Mouse (Mus musculus) spleen, postnatal 14 days (tissue): Measurements from ENCODE around the gene C9.

Experiments used
- DNase-seq, 2 experiments: peaks; one replicate each; pipeline ENCODE4 v3.0.0; 2021 to 2022; ENCODE audit warnings: low spot score in 2 of 2

The C9 gene

DNA sequence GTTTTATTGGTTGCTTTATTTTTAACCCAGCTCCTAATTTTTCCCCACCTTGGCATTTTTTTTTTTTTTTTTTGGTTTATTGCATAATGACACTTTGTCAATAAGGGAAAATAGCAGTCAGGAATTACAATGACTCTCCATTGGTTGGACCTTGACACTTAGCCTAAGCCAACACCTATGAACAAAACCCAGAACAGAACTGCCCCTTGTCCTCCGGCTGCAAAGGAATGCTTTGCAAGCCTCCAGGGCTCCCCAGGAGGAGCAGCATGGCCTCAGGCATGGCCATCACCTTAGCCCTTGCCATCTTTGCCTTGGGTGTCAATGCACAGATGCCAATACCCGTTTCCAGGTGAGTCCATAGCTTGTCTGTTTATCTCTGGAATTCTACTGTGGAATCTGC is at the start of gene C9:
Gene C9 (plus strand): TSS at position 193 of the 400 bp plus-strand sequence.
- no peak for DNase-seq

DNA sequence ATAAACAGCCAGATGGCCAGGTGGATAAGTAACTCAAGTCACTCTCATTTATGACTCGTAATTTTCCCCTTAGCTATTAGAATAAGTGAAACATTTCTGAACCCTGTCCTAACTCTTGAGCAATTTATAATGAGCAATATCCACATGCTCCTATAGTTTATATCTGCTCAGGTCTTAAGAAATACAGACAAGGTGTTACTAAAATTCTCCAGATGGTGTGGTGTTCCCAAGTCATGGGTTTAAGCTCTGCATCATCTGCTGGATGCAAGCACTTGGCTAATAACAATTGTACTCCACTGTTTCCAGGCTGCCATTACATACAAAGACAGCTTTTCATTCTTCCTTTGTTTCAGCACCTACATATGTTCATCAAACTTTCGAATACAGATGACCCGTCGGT is 46.9 kb upstream of the C9 start:
- DNase-seq = no peak

DNA sequence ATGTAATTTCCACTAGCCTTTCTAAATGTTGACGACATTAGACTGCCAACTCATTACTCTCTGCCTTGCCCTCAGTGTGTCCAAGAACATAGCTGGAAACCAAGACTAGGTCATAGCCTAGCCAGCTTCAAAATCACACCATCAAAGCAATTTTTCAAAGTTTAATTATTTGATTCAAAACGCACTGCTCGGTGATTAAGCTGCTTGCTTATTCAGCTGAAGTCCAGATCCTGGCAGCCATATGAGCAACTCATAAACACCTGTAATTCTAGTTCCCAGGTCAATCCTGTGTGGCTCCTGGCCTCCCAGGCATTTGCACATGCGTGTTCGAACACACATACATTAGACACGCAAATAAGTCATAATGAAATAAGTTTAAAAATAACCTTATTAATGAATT is 46.2 kb upstream of the C9 start:
- DNase-seq = no peak

DNA sequence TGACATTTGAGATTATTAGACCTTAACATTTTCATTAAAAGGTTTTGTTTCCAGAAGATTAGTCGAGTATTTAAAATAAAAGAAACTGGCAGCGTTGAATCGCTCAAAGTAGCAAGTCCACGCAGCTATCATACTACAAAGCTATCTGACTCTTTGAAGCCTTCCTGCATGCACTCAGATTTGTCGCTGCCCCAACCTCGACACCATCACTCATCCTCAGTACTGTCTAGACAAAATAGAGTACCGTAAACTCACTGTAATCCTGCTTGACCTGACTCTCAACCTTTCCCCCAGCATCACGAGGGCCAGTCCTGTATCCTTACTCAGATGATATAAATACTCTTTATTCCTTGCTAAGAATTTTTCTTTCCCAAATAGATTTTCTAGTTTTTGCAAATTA is 45.0 kb upstream of the C9 start:
- DNase-seq = no peak

DNA sequence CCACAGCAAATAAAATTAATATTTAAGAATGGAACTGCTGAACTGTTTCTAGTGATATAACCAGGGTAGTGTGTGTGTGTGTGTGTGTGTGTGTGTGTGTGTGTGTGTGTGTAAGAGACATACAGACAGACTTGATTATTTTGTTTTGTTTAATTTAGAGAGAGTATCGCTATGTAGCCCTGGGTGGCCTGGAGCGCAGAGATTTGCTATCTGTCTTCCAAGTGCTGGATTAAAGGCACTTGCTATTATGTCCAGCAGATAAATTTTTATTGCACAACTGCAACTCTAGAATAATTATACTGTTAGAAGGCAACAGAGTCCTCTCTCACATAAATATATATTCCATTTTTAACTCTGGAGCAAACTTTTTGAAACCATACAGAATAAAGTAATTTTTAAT is 42.7 kb upstream of the C9 start:
- DNase-seq = no peak

DNA sequence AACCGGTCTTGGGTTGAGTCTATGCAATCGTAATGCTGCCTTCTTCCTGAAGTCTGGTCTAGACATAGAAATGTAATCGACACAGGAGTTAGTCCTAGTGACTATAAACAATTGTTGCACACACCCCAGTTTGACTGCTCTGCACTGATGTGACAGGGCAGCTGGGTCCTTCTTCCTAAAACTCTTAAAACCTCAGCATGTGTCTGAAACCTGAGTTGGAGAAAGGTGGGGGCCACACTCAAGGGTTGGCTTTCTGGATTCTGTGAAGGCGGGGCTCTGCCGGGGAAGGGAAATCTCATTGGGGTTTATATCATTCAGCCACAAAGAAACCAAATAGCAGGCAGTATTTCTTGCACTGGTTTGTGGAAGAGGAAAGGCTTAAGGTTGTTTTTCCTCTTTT is 41.0 kb upstream of the C9 start:
- no peak for DNase-seq

DNA sequence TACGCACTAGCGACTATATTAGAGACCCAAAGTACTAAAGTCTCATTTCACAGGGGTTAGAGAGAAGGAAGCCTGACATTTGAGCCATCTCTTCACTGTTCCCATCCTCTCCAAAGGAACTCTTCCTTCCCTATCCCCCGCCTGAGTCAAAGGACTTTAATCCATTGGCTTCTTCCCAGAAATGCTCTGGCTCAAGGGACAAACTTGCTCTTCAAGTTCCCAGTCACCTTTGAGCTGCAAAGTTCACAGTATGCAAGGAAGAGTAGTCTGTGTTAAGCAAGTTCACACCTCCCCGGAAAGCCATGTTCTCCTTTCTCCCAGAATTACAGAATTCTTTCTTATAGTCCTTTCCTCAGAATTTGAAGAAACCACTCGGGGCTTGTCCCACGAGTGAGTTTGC is 38.4 kb upstream of the C9 start:
- no peak for DNase-seq

DNA sequence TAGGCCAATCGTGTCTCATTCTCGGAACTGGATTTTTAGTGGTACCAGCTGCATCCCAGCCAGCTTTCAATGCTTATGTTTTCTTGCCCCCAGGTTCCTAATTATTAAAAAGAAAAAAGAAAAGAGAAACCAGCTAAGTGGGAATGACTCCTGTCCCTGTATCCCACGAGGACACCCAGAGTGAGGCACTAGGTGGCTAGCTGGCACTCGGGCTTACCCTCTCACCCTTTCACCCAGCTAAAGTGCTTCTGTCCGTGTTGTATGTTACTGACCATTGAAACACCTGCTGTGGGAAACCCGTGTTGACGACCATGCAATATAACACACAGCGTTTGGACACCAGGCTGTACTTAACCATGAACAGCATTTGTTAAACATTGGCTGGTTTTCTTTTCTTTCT is 36.1 kb upstream of the C9 start:
- DNase-seq = no peak

DNA sequence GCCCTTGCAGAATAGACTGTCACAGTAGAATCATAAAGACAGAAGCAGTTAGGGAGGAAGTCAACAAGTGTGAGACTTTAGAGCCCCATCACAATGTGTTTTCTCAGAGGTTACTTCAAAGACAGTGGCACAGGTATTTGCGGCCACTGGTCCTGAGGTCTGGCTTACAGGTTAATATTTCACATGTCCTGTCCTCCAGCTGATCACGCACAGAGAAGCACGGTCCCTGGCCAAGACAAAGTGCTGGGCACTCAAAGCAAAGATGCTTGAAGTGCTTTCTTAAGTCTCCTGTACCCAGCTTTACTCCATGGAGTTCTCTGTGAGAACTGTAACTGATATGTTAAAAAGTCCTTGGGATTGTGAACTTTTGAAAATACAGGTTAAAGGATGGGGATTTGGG is 35.0 kb upstream of the C9 start:
- no peak for DNase-seq

DNA sequence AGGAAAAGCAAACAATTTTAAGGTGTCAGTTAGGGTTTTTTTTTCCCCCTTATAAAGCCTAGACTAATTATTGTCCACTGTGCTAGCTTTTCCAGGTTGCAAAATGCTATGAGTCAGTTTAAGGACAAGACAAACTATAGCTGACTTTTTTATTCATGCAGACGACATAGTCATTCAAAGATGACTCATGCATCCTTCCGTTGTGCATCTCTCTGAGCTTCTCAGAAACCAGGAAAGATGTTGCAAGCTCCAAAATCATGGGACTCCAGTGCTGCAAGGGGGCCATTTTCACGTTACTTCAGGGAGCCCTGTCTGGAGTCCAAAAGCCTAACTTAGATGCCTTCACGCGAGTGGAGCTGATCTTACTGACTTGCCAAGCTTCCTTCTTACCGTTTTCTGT is 33.8 kb upstream of the C9 start:
- no peak for DNase-seq

DNA sequence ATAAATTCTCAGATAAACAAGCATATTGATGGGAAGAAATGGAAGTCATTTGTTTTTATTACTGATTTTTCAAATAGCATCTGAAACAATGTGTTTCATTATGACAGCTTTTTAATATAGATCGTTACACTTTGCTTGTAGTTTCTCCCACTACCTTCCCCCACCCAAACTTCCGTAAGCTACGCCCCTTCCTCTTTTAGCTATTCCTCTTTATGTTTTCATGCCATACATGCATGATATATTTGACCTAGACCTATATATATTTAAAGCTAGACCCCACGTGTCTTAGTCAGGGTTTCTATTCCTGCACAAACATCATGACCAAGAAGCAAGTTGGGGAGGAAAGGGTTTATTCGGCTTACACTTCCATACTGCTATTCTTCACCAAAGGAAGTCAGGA is 29.8 kb upstream of the C9 start:
- DNase-seq = no peak

DNA sequence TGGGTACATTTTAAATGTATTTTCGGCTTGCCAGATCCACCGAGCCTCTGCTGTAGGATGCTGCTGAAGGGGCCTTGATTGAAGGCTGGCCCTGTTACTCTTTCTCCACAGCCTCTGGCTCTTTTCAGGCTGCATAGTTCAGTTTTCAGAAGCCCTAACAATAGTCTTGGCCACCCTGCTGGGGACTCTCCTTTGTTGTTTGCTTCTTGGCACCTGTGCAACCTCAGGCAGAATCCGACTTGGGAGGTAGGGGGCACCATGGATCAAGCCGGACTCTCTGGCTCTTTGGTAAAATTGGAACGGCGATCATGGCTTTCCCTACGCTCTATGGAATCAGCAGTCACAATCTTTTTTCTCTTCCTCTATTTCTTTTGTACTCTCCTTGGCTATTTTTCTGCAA is 13.3 kb upstream of the C9 start:
- no peak for DNase-seq

DNA sequence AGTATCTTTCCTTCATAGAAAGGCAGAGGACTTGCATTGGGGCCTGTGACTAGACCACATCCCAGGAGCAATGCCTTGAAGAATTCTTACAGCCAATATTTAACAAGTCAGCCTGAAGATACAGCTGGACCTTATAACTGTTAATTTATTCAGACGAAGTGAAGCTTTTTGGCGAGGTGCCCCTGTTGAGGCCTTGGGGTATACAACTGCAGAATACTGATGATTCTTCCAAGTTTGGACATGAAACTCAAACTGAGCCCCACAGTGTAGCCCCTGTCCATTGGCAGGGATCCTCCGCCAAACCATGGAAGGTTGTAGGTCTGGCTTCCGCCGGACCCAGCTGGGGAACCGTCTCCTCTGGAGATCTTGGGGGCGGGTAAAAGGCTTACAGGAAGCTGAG is 12.7 kb upstream of the C9 start:
- no peak for DNase-seq

DNA sequence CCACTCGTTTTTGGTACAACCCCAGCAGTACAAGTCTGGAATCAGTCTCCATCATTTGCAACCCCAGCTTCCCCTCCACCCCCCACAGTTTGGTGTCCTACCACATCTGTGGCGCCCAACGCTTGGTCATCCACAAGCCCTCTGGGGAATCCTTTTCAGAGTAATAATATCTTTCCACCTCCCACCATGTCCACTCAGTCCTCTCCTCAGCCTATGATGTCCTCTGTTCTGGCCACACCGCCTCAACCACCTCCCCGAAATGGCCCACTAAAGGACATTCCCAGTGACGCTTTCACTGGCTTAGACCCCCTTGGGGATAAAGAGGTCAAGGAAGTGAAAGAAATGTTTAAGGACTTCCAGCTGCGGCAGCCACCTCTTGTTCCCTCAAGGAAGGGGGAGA is 9.8 kb upstream of the C9 start:
- DNase-seq = no peak

DNA sequence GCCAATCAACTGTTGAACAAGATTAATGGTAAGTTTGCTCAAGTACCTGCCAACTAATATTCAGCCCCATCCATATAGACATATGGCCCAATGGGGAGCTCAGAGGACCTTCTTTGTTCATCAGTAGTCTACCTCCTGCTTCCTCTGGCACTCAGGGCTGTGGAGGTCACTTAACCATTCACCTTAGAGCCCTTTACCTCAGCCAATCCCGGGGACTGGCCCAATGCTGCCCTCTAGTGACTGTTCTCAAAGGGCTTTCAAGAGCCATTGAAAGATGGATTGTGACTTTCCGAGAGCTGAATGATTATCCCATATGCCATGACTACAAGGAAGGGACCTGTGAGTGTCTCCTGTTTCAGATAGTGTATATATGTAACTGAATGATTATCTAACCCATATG is 9.4 kb upstream of the C9 start:
- peak in 1 of 2 experiments; percentile 13 for DNase-seq

DNA sequence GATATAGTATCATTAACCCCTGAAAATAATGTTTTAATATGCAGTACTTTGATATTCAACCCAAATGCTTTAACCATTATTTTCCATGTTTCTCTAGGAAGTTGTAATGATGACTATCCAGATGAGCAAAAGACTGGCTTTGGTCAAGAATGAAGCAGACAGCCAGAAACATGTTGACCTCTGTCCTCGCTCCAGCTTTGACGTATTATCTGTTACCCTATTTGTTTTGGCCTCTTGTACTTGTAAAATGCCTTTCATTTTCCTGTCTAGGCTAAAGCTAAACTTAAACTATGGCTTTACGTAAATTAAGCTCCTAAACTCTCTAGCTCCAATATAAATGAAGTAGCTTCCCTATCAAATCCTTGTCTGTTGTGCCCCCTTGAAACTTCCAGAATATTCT is 6.4 kb upstream of the C9 start:
- no peak for DNase-seq

DNA sequence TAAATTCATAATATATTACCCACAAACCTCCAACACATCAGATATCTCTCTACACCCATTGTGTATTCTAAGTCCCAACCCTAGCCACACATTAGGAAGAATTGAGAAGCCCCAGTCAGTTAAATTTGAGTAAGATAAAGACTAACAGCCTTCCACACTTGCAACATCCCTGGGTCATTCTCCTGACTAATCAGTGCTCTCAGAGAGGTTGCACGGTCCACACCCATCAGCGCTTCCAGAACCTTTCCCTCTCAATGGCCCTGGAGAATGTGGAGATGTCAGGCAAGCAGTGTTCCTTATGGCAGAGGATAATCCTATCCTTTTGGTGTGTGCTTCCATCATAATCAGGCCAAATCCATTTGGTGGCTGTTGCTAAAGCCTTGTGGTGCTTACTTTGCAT is 675 bp upstream of the C9 start:
- DNase-seq = no peak

DNA sequence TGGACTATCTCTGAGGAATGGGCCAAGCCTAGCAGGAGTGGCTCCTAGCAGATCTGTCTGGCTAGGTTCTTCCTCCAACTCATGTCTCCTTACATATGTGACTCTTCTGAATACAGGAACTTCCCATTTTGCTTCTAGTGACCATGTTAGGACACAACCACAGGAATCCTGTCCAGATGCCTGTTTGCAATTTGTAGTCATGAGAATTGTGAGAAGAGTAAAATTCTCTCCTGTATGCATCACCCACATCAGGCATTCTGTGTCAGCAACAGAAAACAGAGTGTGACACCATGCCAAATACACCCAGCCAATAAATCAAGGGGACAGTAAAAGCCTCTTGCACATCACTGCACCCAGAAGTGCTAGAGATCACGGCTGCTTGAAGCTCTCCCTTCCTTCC is 1.1 kb downstream of the C9 start:
- DNase-seq = no peak

DNA sequence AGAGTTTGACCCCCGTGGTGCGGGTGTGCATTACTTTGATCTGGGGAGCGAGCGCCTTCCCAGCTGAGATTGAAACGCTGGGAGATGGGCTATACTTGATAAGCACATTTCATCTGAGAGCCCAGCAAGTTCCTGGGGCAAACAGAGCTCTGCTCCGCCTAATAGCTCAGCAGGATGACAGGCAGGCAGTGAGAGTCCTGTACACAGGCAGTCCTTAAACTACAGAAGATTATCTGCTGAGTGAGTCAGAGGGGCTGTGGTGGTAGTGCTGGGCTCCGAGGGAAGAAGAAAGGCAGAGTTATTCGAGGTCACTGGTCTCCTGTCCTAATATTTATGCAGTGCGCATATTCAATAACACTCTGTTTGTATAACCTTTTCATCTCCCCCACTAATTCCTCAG is 3.8 kb downstream of the C9 start:
- DNase-seq = no peak

DNA sequence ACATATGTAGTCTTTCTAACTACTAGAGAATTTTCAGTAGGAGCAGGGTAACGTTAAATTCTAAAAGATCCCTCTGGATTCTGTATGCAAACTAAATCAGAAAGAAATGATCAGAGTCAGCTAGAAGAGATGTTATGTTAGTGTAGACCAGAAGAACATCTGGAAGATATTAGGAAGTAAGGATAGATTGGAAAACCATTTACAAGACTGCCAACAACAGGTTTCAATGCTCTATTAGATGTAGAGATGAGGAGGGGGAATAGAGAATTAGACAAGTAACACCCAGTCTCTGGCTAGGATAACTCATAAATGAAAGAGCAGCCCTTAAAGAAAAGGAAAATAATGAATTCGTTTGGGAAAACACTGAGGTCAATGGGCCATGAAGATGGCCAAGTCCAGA is 9.3 kb downstream of the C9 start:
- no peak for DNase-seq

DNA sequence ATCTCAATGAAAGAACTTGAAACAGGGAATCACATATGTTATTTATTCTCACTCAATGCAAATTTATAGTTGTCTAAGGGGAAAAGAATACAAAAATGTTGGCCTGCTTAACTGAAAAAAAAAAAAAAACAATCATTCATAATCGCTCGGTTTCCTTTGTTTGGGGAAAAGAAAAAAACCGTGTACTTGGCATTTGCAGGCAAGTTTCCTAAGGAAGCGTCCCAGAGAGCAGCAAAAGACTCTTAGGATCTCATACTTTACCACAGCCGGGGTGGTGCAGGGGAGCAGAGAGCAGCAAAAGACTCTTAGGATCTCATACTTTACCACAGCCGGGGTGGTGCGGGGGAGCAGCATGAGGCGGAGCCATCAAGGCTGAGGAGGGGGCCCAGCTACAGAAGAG is 16.3 kb downstream of the C9 start:
- DNase-seq = no peak

DNA sequence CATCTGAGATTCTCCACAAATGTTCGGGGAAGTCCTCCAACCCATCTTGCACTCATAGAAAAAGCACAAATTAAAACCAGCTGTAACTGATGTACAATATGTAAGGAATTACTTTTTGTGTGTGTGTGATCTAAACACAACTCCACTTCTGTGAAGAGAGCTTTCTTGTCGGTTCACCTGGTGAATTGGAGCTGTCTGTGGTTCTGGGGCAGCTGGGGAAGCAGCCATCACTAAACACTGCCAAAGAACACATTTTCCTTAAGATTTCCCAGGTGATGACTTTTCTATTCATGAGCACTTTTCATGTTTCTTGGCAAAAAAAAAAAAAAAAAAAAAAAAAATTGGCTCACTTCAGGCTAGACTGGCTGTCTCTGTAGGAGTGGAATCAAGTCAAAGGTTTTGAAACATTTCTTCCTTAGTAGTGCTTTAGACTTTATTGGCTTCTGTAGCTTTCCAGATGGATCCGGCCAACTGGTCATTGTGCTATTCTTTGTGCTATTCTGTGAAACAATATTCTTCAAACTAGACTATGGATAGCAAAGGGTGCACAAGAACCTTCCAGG is 18.3 kb downstream of the C9 start:
- DNase-seq = no peak

DNA sequence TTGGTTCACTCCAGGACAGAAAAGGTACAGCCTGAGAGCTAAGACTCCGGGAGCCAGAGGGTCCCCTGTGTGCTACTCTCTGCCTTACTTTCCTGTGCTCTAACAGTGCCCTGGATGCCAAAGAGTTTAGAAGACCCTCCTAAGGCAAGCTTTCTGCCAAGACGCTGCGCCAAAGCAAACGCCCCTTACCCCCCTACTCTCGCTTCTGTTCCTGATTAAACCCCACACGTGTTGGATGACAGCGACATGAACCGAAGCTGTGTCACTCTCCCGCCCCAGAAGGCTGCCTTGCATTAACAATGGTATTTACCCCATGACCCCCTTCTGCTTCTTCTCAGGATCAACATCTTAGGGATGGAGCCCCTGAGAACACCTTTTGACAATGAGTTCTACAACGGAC is 21.9 kb downstream of the C9 start:
- no peak for DNase-seq

DNA sequence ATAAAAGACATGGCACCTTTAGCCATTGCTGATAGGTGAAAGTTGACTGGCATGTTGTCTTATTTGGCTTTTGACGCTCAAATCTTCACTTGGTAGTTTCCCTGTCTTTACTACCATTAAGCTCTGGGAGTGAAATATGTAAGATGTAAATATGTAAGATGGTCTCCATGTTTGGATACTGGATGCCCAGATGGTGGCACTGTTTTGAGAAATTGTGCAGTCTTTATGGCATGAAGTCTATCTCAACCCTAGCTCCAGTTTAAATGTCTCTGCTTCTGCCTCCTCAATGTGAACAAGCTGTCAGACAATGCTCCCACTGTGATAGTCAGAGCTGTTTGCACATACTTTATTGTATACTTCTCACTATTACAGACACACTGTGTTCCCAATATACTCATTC is 23.7 kb downstream of the C9 start:
- DNase-seq = no peak

DNA sequence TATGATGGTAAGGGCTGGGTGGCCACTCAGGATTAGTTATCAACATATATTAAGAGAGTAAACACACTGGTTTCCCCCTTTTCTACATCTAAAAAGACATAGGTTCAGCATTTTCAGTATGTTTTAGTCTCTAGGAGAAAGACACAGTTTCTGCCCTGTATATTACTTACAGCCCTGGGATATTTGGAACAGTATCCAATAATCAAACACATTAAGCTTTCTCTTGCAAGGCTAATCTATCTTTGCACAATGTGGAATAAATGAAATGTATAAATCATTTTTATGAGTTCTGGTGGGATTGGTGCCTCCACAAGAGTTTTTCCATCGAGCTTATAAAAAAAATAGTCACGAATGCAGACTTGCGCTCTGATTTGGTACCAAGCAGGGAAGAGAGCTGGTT is 24.3 kb downstream of the C9 start:
- DNase-seq = no peak
